Mouse (Mus musculus) inflammation-experienced regulatory T-cells, adult 16 weeks (primary cell): ENCODE results near the gene Ppp1r18. TPM values are rescaled to one million over a fixed set of nuclear protein-coding genes. Genes with fewer than 3 reads are reported as not detected.

Experiments
- polyA plus RNA-seq: library from polyadenylated mRNA; unstranded; fragments of 100-300 nt; shearing (Covaris generic); gene quantifications from one replicate; pipeline ENCODE4 v1.2.1, GENCODE M21; 2017

The Ppp1r18 gene
- polyA plus RNA-seq, result 605 TPM

DNA sequence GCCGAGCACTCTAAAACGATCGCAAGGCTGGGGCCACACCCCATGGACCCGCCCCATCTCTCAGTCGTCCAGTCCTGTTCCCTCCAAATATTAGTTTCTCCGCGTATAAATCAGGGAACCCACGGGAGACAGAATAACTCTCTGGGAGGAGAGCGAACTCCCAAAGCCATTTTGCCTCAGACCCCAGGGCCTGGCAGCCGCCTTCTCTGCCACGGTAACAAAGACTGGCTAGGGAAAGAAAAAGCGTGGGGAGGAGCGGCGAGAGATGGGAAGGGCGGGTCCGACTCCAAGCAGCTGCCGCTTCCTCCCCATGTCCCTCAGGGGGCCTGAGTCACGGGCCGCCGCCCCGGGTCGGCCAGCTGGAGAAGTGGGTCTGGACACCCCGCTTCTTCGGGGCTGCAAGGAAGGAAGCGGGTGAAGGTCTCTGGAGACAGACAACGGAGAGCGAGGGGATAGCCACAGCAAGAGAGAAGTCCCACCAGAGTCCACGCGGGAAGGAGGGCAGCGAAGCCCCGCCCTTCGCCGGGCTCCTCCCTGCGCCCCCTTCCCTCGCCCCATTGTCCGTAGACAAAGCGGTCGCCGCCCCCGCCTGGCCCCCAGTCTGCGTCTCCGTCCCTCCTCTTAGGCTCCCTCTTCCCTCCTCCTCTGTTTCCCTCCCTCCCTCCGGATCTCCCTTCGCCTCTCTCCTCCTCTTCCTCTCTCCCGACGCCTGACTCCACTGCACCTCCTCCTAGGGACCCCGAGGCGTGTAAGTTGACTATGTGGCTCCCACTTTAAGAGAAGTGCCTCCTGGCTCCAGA lies at the start of gene Ppp1r18:
TSS of gene Ppp1r18 (plus strand) at position 113 of the 800 bp plus-strand sequence.

DNA sequence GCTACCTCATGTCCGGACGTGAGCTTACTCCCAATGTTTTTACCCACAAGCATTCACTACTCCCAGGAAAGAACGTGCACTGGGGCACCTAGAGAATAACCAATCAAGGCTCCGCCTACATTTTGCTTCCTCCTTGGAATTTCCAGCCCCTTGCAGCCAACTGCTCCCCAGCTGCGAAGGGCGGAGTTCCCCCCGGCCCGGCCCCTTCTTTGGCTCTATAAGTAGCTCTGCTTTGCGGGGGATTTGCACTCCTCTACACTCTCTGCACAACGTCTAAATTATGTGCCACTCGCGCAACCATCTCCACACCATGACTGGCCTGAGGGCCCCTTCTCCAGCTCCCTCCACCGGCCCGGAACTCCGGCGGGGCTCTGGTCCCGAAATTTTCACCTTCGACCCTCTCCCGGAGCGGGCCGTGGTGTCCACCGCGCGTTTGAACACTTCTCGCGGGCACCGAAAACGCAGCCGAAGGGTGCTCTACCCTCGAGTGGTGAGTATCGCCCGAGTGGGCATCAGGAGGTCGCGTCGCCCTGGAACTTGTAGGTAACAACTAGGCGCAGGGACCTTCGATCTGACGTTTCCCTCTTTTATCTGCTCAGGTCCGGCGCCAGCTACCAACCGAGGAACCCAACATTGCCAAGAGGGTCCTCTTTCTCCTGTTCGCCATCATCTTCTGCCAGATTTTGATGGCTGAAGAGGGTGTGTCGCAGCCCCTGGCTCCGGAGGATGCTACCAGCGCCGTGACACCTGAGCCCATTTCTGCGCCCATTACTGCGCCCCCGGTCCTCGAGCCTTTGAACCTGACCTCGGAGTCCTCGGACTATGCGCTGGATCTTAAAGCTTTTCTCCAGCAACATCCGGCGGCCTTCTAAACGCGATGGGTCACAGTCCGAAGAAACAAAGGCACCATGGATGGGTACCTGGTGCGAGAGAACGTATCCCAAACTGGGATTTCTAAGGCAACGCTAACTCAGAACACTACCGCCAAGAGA lies 43.7 kb upstream of the Ppp1r18 start, which contains the start of gene Ier3:
TSS of gene Ier3 (plus strand) at position 246 of the 992 bp plus-strand sequence.

DNA sequence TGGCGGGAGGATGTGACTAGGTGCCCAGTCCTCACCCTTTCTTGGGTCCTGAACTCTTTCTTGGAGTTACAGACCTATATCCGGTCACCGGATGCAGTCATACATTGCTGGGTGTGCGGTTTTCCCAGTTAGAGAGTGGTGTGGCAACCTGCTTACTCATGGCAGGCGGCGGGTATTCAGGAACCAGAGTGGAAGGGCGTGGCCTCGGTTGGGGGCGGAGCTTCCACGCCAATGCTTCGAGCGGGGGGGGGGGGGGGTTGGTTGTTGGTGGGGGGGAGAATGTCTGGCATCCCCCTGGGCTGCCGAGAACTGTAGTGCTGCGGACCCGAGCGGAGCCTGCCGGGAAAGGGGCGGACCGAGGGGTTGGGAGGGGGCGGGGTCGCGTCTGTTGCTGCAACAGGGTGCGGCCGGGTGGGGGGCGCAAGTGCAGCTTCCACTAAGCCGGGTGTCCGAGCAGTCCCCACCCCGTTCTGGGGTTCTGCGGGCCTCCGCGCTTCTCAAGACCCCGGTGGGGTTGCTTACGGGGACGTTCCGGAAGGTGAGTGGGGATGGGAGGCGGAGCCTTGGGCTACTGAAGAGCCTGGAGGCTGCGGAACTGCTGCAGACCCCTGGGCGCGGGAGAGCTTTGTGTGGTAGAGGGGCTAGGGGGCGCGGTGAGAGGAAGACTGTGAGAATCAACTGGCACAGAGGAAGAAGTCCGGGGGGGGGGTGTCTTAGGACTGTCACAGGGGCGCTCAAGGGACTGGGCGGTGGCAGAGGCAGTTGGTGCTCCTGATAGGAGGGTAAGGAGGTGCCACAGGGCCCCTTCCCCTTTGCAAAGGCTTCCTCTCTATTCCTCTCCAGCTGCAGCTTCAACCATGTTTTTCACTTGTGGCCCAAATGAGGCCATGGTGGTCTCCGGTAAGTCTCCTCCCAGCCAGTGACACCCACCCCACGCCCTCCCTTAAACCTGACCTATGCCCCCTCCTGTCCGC lies 42.1 kb upstream of the Ppp1r18 start, which contains the start of gene Flot1:
TSS of gene Flot1 (plus strand) at position 267 of the 974 bp plus-strand sequence.

DNA sequence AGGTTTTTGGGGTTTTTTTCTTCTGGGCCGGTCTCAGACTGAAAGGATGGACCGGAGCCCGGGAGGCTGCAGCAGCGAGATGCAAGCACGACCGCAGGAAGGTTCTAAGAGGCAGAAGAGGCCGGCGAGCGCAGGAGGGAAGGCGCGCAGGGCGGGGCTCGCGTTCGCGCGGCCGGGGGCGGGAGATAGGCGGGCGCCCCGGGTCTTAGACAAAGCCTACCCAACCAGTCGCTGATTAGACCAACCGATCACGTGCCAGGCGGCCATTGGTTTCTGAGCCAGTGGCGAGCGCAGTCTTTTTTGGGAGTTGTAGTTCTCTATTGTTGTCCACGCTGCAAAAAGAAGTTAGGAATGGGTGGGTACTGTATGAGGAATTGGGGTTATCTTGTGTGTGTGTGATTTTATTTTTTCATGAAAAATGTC lies 27.3 kb upstream of the Ppp1r18 start, which contains the start of gene Tubb5:
TSS of gene Tubb5 (minus strand) at position 185 of the 423 bp plus-strand sequence.

DNA sequence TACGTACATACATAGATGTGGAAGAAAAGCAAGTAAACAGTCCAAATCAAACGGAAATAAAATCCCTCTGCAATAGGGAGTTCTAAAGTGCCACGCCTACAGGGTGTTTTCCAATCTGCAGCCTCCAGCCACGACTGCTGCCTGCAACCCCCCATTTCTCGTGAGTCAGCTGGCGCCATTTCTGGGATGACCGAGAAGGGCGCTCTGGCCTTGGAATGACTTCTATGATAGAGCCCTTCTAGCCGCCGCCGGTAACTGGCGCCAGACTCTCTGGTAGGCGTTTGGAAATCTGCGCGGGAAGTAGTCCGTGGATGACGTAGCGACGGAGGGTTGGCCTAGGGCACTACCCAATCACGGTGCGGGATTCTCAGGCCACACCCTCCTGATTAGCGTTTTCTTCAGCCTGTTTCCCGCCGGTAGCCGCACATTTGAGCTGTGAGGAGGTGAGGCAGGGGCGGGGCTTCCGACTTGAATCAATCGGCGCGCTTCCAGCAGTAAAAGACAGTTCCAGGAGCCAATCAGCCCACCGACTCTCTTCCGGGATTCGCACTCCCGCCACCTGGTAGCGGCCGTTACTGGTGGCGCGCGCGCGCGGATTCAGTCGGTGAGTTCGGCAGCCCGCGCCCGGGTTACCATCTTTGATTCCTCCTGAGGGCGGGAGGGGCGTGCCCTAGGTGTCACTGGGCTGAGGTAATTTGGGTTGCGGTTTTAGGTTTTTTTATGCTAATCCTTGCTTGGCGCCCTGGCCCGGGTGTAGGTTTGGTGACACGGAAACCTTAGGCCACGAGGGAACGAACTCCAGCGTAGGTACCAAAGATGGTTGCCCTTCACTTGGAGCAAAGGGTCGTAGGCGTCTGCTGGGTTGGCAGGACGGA lies 24.1 kb upstream of the Ppp1r18 start, which contains the start of gene Mdc1:
TSS of gene Mdc1 (plus strand) at position 440 of the 875 bp plus-strand sequence.

DNA sequence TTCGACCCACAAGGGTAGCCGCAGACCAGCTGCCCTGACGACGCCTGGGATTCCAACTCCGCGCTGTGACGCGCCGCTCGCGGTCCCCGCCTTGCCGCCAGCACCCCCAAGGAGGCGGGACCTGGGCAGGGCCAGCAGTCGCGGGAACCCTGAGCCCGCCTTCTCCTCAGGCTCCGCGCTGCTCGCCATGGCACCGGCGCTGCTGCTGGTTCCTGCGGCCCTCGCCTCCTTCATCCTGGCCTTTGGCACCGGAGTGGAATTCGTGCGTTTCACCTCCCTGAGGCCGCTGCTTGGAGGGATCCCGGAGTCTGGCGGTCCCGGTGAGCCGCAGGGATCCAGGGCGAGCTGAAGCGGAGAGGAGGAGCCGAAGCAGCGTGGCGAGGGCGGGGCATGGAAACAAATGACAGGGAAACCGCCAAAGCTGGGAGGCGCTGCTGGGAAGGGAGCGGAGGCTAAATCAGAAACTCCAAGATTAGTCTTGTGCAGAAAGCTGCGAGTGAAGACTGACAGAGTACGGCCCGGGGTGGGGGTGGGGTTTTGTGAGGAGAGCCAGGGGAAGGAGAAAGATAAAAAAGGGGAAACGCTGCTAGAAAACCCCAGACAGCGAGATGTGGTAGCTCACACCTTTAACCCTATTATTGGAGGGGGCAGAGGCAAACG lies 4.1 kb upstream of the Ppp1r18 start, which contains the start of gene Nrm:
TSS of gene Nrm (plus strand) at position 121 of the 660 bp plus-strand sequence.

DNA sequence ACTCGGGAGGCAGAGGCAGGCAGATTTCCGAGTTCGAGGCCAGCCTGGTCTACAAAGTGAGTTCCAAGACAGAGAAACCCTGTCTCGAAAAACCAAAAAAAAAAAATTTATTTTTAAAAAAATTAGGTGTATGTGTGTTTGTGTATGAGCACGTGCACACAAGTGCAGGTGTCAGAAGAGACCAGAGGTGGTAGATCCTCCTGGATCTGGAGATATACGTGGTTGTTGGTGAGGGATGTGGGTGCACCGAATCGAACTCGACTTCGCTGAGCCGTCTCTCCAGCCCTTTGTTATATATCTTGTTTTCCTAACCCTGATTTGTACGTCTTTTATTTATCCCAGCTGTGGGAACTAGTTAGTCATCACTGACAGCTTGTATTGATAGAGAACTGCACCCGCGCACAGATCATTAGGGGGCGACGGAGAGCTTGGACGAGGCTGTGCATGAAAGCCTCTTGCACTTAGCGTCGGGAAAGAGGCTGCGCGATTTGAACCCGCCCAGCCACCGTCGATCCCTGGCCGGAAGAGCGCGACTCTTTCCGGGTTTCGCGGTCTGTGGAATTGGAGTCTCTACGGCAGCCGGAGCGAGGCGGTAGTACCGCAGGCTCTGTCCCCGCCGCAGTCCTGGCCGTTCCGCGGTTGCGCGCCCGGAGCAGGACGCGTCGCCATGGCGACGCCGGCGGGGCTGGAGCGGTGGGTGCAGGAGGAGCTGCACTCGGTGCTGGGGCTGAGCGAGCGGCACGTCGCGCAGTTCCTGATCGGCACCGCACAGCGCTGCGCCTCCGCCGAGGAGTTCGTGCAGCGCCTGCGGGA lies 14.1 kb downstream of the Ppp1r18 start, which contains the start of gene Dhx16:
TSS of gene Dhx16 (plus strand) at position 575 of the 813 bp plus-strand sequence.

DNA sequence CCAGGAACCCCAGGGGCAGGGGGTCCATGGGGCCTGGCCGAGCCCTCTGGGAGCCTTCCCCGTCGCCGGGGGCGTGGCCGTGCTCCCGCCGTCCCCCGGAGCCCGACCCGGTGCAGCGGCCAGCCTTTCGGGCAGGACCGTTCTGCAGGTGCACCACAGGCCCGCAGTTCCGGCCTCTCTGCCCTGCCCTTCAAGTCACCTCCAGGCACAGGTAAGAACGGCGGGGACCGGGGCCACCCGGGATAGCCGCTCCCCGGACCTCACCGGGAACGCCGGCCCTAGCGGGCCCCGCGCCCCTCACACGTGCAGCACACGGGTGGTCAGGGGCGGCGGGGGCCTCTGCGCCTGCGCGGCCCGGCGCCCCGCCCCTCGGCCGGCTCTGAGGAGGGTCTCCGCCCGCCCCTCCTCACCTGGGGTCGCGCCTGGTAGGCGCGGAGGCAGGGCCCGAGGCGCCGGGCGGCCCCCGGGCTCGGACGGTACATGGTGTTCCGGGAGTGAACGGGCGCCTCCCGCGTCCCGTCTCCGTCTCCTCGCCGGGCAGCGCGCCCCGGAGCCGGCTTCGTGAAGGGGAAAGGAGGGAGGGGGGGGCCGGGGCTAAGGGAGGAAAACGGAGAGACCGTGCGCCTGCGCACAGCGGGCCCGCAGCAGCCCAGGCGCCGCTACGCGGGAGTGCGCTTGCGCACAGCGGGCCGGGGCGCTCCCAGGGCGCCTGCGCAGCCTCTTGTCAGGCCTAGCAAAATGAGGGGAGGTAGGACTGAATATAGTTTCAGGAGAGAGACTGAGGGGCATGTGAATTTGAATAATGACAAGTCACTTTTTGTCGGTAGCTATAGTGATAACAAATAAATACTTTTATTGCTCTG lies 31.6 kb downstream of the Ppp1r18 start, which contains the start of gene 2310061I04Rik:
TSS of gene 2310061I04Rik (minus strand) at position 651 of the 863 bp plus-strand sequence.

DNA sequence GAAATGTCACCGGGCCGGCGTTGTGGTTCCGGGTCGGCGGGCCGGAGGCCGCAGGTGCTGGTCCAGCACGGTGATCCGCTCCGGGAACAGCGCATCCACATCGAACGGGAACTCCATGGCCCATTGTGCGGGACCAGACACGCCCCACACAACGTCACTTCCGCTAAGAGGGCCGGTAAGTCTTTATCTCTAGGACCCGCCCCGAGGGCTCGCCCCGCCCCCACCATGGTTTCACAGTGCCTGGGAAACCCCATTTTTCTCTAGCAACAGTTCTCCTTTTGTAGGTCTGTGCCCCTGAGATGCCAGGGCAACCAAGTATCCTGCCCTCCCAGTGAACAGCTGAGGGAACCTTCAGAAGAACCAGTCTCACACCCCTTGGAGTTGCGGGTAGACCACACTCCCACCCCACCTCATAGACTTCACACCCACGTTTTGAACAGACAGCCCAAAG lies 44.6 kb downstream of the Ppp1r18 start, which contains the start of gene Atat1:
TSS of gene Atat1 (minus strand) at position 157 of the 451 bp plus-strand sequence.

DNA sequence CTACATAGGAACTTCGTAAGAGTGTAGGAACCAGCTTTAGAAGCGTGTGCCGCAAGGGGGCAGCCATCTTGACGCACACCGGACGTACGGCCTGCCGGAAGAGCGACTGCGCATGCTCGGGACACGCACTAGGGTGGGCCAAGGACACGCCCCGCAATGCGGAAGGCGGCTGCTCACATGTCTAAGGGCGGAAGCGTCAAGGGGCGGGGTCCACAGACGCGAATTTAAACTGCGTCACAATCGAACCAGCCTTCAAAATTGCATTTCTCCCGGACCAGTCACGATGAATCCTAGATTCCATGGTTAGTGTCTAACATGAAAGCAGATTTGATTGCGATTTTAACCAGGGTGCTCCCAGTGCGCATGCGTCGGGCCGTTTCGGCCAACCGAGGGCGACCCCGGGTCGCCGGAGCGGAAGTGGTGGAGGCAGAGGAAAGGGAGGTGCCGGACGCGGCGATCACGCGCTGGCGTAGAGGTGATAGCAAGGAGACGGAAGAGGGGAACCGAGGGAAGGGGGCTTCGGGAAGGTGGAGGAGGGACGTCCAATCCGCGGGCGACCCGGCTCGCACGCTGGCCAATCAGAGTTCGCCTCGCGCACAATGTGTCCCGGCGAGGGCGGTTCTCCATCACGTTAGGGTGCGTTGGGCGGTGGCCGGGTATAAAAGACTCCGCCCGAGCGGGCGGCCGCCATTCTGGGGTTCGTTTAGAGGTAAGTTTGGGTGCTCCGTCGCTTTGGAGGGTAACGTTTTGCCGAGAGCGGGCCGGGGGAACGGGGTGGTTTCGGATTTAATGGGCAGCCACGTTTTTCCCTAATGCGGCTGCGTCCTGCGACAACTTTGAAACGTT lies 51.1 kb downstream of the Ppp1r18 start, which contains the start of the genes Mrps18b and Ppp1r10:
TSS of gene Mrps18b (minus strand) at position 93 of the 846 bp plus-strand sequence.
TSS of gene Ppp1r10 (plus strand) at position 138 of the 846 bp plus-strand sequence.

Other genes starting within 250 kb of the Ppp1r18 start
- gene Gm9573, start 239.0 kb upstream of the Ppp1r18 start, polyA plus RNA-seq, result not detected
- gene Mucl3, start 221.9 kb upstream of the Ppp1r18 start, polyA plus RNA-seq, result 0.15 TPM
- gene Vars2, start 198.0 kb upstream of the Ppp1r18 start, polyA plus RNA-seq, result 33.5 TPM
- gene Gtf2h4, start 191.9 kb upstream of the Ppp1r18 start, polyA plus RNA-seq, result 27.5 TPM
- gene Ddr1, start 161.0 kb upstream of the Ppp1r18 start, polyA plus RNA-seq, result 8.4 TPM
- gene Ier3, start 43.9 kb upstream of the Ppp1r18 start, polyA plus RNA-seq, result 2.0 TPM
- 55.9 TPM for gene Flot1, start 42.4 kb upstream of the Ppp1r18 start, polyA plus RNA-seq
- gene Tubb5, start 27.3 kb upstream of the Ppp1r18 start, polyA plus RNA-seq, result 127 TPM
- 23.5 TPM for gene Mdc1, start 24.1 kb upstream of the Ppp1r18 start, polyA plus RNA-seq
- 29.0 TPM for gene Nrm, start 4.3 kb upstream of the Ppp1r18 start, polyA plus RNA-seq
- 23.5 TPM for gene Dhx16, start 14.2 kb downstream of the Ppp1r18 start, polyA plus RNA-seq
- gene 2310061I04Rik, start 31.8 kb downstream of the Ppp1r18 start, polyA plus RNA-seq, result 40.7 TPM
- gene Atat1, start 44.5 kb downstream of the Ppp1r18 start, polyA plus RNA-seq, result 22.1 TPM
- 85.8 TPM for gene Mrps18b, start 50.8 kb downstream of the Ppp1r18 start, polyA plus RNA-seq
- gene Ppp1r10, start 50.8 kb downstream of the Ppp1r18 start, polyA plus RNA-seq, result 59.3 TPM
- gene Abcf1, start 104.2 kb downstream of the Ppp1r18 start, polyA plus RNA-seq, result 174 TPM
- 20.4 TPM for gene Gnl1, start 114.3 kb downstream of the Ppp1r18 start, polyA plus RNA-seq
- 23.3 TPM for gene Prr3, start 114.6 kb downstream of the Ppp1r18 start, polyA plus RNA-seq
- gene H2-T24, start 155.0 kb downstream of the Ppp1r18 start, polyA plus RNA-seq, result 19.4 TPM
- gene H2-T23, start 167.3 kb downstream of the Ppp1r18 start, polyA plus RNA-seq, result 776 TPM
- gene H2-T22, start 177.2 kb downstream of the Ppp1r18 start, polyA plus RNA-seq, result 250 TPM
- gene Gm6034, start 177.4 kb downstream of the Ppp1r18 start, polyA plus RNA-seq, result 0.24 TPM
- gene Gm11127, start 192.8 kb downstream of the Ppp1r18 start, polyA plus RNA-seq, result 0.30 TPM